Mouse (Mus musculus): ENCODE measurements around the gene Duoxa1. TPM values are rescaled to one million over a fixed set of nuclear protein-coding genes. Genes with fewer than 3 reads are reported as not detected.

Duoxa1 gene
- total and polyA plus RNA-seq, 2 experiments from 2014 or later: 0.41 TPM; not detected in 1

DNA sequence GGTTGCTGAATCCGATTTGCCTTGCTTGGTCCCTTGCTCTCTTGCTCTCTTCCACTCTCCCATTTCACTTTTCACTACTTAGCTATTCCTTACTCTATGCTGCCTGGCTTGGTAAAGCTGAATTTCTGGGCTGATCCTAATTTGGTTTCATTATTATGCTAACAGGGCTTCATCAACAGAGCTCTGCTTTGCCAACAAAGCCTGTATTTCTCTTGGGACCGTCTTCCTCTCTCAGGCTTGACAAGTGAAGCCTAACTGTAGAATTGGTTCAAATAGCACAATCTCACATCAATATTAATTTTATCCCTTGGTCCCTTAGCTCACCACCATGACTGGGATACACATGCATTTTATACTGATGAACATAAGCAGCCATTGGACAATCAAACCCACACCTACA, 2.0 kb downstream of the Duoxa1 start:
- DNase-seq (ENCODE audit: low spot score) (no peak), ATAC-seq (ENCODE audit: low FRiP score) (no peak)
- 19% methylated on average over 2 of the region's 2 CpGs for WGBS
- H3K4me3 ChIP-seq (ENCODE audit: low read depth, low read length): no peak overlapping the region
- TF ChIP-seq CTCF (IDR thresholded peaks at IDR 0.05): no peak
- no peaks in the 10 kb centered on the region; the same call in 1 of the 2 replicates for H3K4me1 ChIP-seq (ENCODE audit: insufficient read depth, low read length)
- H3K27ac ChIP-seq (ENCODE audit: low read depth, low read length): no peak overlapping the region
- no peak overlapping the region for H3K4me2 ChIP-seq (ENCODE audit: low read depth, low read length, poor library complexity, severe bottlenecking)
- H3K9me3 ChIP-seq (ENCODE audit: low read length): no peaks in the 10 kb centered on the region
- H3K27me3 ChIP-seq (ENCODE audit: insufficient read depth, low read length): peaks cover 20% of the 10 kb centered on the region
- no peaks in the 10 kb centered on the region for H3K36me3 ChIP-seq (ENCODE audit: insufficient read depth, low read length)
- H3K9ac ChIP-seq (replicated peaks; ENCODE audit: low read length, poor library complexity, severe bottlenecking): no peak overlapping the region

DNA sequence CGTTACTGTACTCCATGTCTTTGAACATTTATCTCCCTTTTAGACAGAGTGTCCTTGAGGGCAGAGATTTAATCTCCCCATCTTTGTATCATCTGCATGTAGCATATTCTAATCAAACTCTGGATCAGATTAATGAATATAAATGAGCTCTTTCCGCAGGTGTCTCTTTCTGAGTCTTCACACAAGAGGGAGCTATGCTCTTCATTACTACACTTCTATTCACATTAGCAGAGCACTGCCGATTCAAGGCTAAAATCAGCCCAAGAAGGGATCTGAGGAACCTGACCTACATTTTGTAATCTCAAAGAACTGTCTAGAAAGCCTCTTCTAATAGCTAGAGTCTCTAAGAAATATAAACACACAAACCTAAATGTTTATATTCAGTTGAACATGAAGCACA, 3.9 kb downstream of the Duoxa1 start:
- no peaks in the 10 kb centered on the region for H3K36me3 ChIP-seq (ENCODE audit: insufficient read depth, low read length)
- no peak overlapping the region for H3K4me2 ChIP-seq (ENCODE audit: low read depth, low read length, poor library complexity, severe bottlenecking)
- H3K4me3 ChIP-seq (ENCODE audit: low read depth, low read length): no peak overlapping the region
- WGBS: 23% methylated on average over 3 of the region's 3 CpGs
- ATAC-seq (ENCODE audit: low FRiP score): no peak
- no peak overlapping the region for H3K27ac ChIP-seq (ENCODE audit: low read depth, low read length)
- H3K9ac ChIP-seq (replicated peaks; ENCODE audit: low read length, poor library complexity, severe bottlenecking): no peak overlapping the region
- H3K4me1 ChIP-seq (ENCODE audit: insufficient read depth, low read length): no peaks in the 10 kb centered on the region; the same call in 1 of the 2 replicates
- TF ChIP-seq CTCF (IDR thresholded peaks at IDR 0.05): peak; percentile 64
- H3K27me3 ChIP-seq (ENCODE audit: insufficient read depth, low read length): peaks cover 29% of the 10 kb centered on the region
- DNase-seq (ENCODE audit: low spot score): peak; percentile 60
- H3K9me3 ChIP-seq (ENCODE audit: low read length): no peaks in the 10 kb centered on the region

DNA sequence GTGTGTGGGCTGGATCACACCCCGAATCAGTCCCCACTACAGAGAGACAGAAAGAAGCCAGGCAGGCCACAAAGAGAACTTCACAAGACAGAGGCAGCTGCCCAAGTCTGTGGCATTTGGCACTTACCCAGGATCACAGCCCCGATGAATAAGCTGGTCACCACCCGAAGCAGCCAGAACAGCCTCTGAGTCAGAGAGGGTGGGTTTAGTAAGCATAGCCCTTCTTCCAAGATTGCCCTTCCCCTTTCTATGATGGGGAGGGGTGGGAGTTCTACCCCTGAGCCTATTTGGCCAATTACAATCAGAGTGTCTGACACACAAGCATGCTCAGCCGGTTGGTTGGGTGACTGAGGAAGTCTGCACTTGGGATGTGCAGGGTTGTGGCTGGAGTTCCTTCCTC, 7.3 kb downstream of the Duoxa1 start:
- no peak for TF ChIP-seq CTCF (IDR thresholded peaks at IDR 0.05)
- Histone ChIP-seq H3K27me3 (ENCODE audit: insufficient read depth, low read length) (peaks cover 12% of the 10 kb centered on the region), H3K36me3 (ENCODE audit: insufficient read depth, low read length) (no peaks in the 10 kb centered on the region), H3K4me3 (ENCODE audit: low read depth, low read length) (no peak overlapping the region), H3K9ac (replicated peaks; ENCODE audit: low read length, poor library complexity, severe bottlenecking) (no peak overlapping the region), H3K4me1 (ENCODE audit: insufficient read depth, low read length) (peaks cover 2% of the 10 kb centered on the region; the same call in 1 of the 2 replicates), H3K9me3 (ENCODE audit: low read length) (no peaks in the 10 kb centered on the region), H3K27ac (ENCODE audit: low read depth, low read length) (no peak overlapping the region), H3K4me2 (ENCODE audit: low read depth, low read length, poor library complexity, severe bottlenecking) (no peak overlapping the region)
- WGBS: 46% methylated on average over 4 of the region's 4 CpGs
- ATAC-seq (ENCODE audit: low FRiP score) (no peak), DNase-seq (ENCODE audit: low spot score) (peak; percentile 78)

DNA sequence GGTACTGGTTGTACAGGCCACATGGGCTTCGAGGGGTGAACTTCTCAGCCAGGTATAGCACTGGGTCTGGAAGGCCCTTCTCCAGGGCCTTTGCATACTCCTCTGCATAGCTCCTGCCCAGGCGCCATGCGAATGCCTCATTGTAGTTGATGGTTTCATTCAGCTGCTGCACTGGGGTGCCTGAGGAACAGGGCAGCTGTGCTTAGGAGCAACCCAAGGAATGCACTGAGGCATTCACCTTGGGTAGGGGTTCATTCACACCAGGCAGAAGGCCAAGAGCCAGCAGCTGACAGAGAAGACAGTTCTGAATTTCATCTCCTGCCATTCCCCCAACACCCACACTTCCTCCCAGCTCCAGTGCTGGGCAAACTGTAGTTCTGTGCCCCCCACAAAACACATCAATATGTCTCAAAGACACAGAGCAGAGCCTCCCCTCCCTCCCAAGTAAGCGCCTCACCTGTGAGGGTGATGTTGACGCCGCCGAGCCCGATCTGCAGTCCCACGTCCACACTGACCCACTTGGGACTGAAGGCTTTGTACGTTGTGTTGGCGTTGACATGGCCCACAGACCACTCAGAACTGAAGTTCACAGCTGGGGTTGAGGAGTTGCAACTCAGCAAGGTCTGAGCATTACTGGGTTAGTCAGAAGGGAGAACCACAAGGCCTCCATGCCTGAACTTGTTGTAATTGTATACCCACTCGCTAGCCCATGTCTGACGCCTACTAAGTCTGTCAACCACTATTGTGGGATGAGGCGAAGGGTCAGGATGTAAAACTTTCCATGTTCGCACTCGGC, 8.2 kb downstream of the Duoxa1 start:
- no peak overlapping the region for H3K4me3 ChIP-seq (ENCODE audit: low read depth, low read length)
- H3K9ac ChIP-seq (replicated peaks; ENCODE audit: low read length, poor library complexity, severe bottlenecking): no peak overlapping the region
- H3K9me3 ChIP-seq (ENCODE audit: low read length): no peaks in the 10 kb centered on the region
- no peak overlapping the region for H3K27ac ChIP-seq (ENCODE audit: low read depth, low read length)
- H3K4me2 ChIP-seq (ENCODE audit: low read depth, low read length, poor library complexity, severe bottlenecking): no peak overlapping the region
- H3K36me3 ChIP-seq (ENCODE audit: insufficient read depth, low read length): no peaks in the 10 kb centered on the region
- TF ChIP-seq CTCF (IDR thresholded peaks at IDR 0.05): no peak
- H3K27me3 ChIP-seq (ENCODE audit: insufficient read depth, low read length): peaks cover 19% of the 10 kb centered on the region
- no peak for DNase-seq (ENCODE audit: low spot score)
- WGBS: 89% methylated on average over 16 of the region's 16 CpGs
- ATAC-seq (ENCODE audit: low FRiP score): no peak
- peaks cover 4% of the 10 kb centered on the region; the same call in 1 of the 2 replicates for H3K4me1 ChIP-seq (ENCODE audit: insufficient read depth, low read length)

- Histone ChIP-seq H3K36me3 (ENCODE audit: insufficient read depth, low read length) (no peaks in the 10 kb centered on the region), H3K27ac (ENCODE audit: low read depth, low read length) (no peak overlapping the region), H3K27me3 (ENCODE audit: insufficient read depth, low read length) (peaks cover 27% of the 10 kb centered on the region), H3K9me3 (ENCODE audit: low read length) (no peaks in the 10 kb centered on the region), H3K4me1 (ENCODE audit: insufficient read depth, low read length) (peaks cover 4% of the 10 kb centered on the region; the same call in 1 of the 2 replicates), H3K4me2 (ENCODE audit: low read depth, low read length, poor library complexity, severe bottlenecking) (no peak overlapping the region), H3K9ac (replicated peaks; ENCODE audit: low read length, poor library complexity, severe bottlenecking) (no peak overlapping the region), H3K4me3 (ENCODE audit: low read depth, low read length) (no peak overlapping the region)
- TF ChIP-seq CTCF (IDR thresholded peaks at IDR 0.05): no peak
- no peak for DNase-seq (ENCODE audit: low spot score)
- 91% methylated on average over 6 of the region's 6 CpGs for WGBS
- ATAC-seq (ENCODE audit: low FRiP score): no peak
These were observed 9.0 kb downstream of the Duoxa1 start for GRCm38 (mm10) chr2:122304544-122304943.

GRCm38 (mm10) chr2:122302574-122303241, 10.8 kb downstream of the Duoxa1 start:
- WGBS: 9% methylated on average over 9 of the region's 9 CpGs
- Histone ChIP-seq H3K27me3 (ENCODE audit: insufficient read depth, low read length) (peaks cover 45% of the 10 kb centered on the region), H3K9ac (replicated peaks; ENCODE audit: low read length, poor library complexity, severe bottlenecking) (no peak overlapping the region), H3K4me3 (ENCODE audit: low read depth, low read length) (no peak overlapping the region), H3K27ac (ENCODE audit: low read depth, low read length) (no peak overlapping the region), H3K4me1 (ENCODE audit: insufficient read depth, low read length) (peaks cover 16% of the 10 kb centered on the region), H3K4me2 (ENCODE audit: low read depth, low read length, poor library complexity, severe bottlenecking) (peak overlapping the region; percentile 74), H3K36me3 (ENCODE audit: insufficient read depth, low read length) (no peaks in the 10 kb centered on the region), H3K9me3 (ENCODE audit: low read length) (no peaks in the 10 kb centered on the region)
- TF ChIP-seq CTCF (IDR thresholded peaks at IDR 0.05): peak; percentile 80
- ATAC-seq (ENCODE audit: low FRiP score) (peak; percentile 57; the same call in 1 of the 2 replicates), DNase-seq (ENCODE audit: low spot score) (peak; percentile 89)

Measured in midbrain, postnatal 0 days (tissue).